Mouse (Mus musculus) erythroblast, embryonic 14.5 days (primary cell): Measurements from ENCODE around the gene Dyrk1a.

Experiments used
- GATA1 ChIP-seq: IDR thresholded peaks from 2 replicates; pipeline ENCODE4 v1.6.1; 2012; ENCODE audit warnings: low read length, inconsistent platforms, mixed read lengths
- TAL1 ChIP-seq: IDR thresholded peaks from 3 replicates; pipeline ENCODE4 v1.6.1; 2012; ENCODE audit warnings: low read length, inconsistent platforms, mixed read lengths

DNA sequence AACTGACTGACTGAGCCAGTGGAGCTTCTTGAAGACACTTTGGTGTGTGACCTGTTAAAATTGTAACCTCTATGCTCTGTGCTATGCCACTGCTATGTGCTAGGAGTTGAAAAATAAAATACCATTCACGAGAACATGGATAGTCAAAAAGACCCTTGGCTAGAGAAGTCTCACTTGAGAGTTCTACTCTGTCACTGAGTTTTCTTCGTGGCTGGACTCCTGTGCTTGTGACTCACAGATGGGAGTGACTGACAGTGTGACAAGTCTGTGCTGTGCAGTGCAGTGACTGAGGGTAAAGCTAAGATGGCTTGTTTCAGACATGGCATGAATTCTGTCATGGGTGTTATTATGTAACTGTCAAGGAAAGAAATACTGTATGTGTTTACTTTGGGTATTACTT lies 2.6 kb downstream of the Dyrk1a start:
- TF ChIP-seq GATA1 (no peak), TAL1 (no peak)
